Mouse (Mus musculus) hematopoietic stem cell, adult 5-6 weeks (primary cell): Measurements from ENCODE around the gene 1700024P04Rik. TPM values are rescaled to one million over a fixed set of nuclear protein-coding genes. Genes with fewer than 3 reads are reported as not detected.
"Not testable (repeated sequence)": the region's sequence is repeated elsewhere in the genome, so short reads cannot be mapped to it uniquely, and the experiment has no call there.

ENCODE experiments used
- ATAC-seq, 2 experiments: fragments of 125-278 bp in 1 of 2; replicated peaks in 1 of 2; 2 replicates each; pipeline ENCODE4 v1.8.0; 2016 to 2017; ENCODE audit warnings: inconsistent platforms in 2 of 2, mild to moderate bottlenecking in 2 of 2, moderate number of reproducible peaks in 2 of 2, low read depth in 1 of 2, moderate TSS enrichment in 1 of 2; ENCODE audit not compliant: low FRiP score in 2 of 2, poor library complexity in 2 of 2, severe bottlenecking in 2 of 2, insufficient read depth in 1 of 2, low TSS enrichment in 1 of 2
- total RNA-seq: library from RNA; stranded (forward); fragments of 172-1452, 232-1000 nt; gene quantifications from 2 replicates; pipeline ENCODE4 v1.2.3, GENCODE M21; 2017

1700024P04Rik gene
- not detected in 2 replicates for total RNA-seq

DNA sequence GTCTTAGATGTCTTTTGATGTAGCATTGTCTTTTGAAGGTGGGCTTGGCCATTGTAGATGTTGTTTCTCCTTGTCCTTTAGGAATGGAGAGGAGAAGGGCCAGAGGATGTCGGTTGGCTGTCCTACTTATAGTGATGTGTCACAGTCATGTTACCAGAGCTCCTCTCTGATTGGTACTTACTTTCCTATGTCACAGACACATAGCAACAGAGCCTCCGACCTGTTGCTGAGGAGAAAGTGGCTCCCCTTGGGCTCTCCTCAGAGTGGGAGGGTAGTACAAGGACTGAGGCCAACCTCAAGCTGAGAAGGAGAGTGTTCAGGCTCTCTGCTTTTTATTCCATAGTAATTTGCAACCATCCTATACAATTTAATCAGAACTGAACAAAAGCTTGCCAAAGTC is at the start of gene 1700024P04Rik:
TSS of gene 1700024P04Rik (minus strand) at position 101 of the 400 bp plus-strand sequence.
- no peak for ATAC-seq

DNA sequence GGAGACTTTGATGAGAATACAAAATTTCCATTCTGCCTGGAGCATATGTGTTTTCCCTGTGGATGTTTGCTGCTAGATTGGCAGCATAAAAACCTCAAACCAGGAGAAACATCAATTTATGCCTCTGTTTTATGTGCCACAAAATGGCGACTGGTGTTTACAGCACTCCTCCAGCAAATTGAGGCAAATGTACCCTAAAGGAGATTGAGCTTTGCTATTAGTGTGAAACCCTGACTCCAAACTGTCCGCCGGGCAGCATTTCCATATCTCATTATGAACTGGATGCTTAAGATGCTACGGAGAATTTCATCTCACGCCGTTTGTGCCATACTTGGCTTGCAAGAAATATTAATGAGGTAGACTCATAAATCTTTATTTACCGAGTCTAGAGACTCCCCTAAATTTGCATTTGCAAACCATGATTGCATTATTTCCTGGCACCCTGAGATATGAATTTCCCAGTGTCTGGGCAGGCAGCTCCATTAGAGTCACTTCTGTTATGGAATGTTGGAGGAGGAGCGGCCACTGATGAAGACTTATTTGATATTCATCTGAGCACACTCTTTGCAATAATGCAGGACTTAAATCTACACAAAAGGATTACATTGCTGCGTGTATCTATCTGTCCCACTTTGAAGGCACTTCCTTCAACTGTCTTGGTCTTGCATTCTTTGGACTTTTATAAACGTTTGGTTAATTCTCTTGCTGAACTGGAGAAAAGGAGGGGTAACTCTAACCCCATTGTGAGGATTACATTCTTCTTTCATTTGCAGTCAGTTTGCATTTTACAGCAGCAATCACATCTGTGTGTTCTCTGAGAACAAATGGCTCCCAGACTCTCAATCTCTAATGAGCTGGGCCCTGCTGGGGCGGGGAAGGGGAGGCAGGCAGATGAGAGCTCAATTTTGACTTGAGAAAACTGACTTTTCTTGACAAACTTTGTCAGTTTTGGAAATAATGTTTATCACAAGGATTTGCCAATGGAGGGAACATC is 47.2 kb upstream of the 1700024P04Rik start:
- no peak for ATAC-seq

DNA sequence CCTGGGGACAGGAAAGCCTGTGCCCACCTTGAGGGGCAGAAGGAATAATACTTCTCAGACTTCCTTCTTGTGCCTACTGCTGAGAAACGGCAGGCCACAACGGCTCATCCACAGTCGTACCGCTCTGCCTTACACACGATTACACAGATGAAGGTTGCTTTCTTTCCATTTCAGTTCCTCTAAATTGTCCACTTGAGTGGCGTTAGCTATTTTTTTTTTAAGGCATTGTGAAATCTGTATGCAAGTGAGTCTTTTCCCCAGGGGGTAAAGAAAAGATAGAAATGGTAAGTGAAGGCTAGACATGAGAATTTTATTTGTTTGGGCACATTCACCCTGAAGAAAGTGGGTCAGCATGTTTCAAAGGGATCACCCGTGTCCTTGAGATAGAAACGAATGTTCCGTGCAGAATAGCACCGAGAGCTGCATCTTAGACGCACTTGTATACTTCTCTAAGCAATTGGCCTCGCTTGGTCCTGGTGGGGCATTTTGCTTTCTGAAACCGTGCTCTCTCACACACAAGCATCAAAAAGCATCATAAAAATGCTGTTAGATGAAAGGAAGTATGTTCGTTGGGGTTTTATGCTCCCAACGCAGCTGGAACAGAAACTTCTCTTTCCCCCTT is 46.3 kb upstream of the 1700024P04Rik start:
- ATAC-seq: peak in 1 of 2 experiments; percentile 23; a peak in 1 of 4 replicates

DNA sequence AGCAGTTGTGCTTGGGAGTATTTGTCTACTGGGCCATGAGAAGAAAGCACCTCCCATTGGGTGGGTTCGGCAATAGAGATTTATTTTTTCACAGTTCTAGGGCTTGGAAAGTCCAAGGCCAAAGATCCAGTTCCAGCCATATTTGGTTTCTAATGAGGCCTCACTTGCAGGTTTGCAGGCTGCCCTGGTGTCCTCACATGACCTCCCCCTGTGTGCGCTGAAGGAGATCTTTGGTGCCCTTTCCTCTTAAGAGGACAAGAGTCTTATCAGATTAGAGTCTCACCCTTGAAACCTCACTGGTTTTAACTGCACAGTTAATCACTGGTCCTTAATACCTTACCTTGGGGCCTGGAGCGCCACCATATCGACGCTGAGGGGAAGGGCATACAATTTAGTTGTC is 40.9 kb upstream of the 1700024P04Rik start:
- ATAC-seq: no peak

- no peak for ATAC-seq
Measured at GRCm38 (mm10) chr13:99022036-99022435, 37.7 kb upstream of the 1700024P04Rik start.

DNA sequence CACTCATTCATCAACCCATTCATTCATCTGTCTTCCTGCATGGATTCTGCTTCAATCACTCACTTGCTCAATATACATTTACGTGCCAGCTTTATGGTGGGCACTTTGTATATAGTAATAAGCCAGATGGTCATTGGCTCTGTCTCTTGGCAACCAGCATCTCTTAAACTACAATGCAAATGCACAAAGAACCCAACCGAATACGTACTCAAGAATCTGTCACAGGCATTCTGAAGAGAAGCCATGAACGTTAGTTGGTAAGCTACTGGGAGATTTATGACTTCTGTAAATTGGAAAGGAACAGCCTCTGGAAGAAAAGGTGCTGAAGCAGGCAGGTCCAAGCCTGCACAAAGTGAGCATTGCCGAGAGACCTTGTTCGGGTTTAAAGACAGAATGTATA is 36.8 kb upstream of the 1700024P04Rik start:
- ATAC-seq: no peak

- no peak; a peak in 1 of 4 replicates for ATAC-seq
Measured at GRCm38 (mm10) chr13:99019831-99020669, 35.7 kb upstream of the 1700024P04Rik start.

- ATAC-seq: no peak
Measured at GRCm38 (mm10) chr13:99018526-99019201, 34.3 kb upstream of the 1700024P04Rik start.

GRCm38 (mm10) chr13:99016696-99017095 is 32.3 kb upstream of the 1700024P04Rik start:
- ATAC-seq: no peak

GRCm38 (mm10) chr13:99012891-99013290 is 28.5 kb upstream of the 1700024P04Rik start:
- no peak for ATAC-seq

GRCm38 (mm10) chr13:99008013-99008412 is 23.6 kb upstream of the 1700024P04Rik start:
- ATAC-seq: no peak

DNA sequence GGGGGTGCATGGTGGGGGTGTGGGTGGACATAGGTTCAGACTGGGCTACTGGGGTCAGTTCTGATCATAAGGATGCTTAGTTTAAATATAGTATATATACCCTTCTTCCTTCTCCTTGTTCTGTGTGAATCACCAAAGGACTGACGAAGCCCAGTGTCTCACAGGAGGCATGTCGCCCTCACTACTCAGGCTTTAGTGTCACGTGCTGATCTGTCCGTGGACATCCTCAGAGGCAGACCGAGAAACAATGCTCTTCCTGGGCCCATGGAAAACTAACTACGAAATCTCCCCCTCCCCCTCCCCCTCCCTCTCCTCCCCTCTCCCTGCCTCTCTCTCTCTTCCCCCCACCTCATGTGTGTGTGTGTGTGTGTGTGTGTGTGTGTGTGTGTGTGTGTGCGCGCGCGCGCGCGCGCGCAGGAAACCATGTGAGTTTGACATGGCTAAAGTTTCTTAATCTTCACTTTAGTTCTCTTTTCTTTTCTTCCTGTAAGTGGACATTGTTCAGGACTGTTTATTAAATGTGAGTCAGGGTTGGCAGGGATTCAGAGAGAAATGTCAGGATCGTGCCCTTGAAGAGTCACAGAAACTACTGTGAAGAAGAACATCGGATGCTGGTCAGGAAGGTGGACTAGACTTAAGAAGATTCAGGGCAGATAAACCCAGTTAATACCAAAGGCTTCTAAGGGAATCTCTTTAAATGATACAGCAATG is 22.2 kb upstream of the 1700024P04Rik start:
- ATAC-seq: no peak

GRCm38 (mm10) chr13:99001652-99002051 is 17.3 kb upstream of the 1700024P04Rik start:
- not testable (repeated sequence) for ATAC-seq

DNA sequence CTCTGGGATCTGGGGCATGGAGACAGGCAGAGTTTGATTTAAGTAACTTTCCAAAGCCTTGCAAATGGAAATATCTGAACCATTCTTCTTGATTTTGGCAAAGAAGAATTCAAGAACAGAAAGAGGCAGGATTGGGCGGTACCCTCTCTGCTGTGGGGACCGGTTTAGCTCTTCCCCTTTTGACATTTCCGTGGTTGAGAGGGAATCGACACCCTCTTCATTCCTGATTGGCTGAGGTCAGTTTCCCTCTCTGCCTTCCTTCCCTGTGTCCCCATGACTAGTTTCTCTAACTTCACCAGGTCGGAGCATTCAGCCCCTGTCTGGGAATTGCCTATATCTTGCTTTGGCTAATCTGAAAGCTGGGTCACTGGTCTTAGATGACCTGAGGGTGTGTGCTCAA is 12.7 kb upstream of the 1700024P04Rik start:
- peak; percentile 85 to 91 for ATAC-seq

GRCm38 (mm10) chr13:98977070-98977785 is 7.1 kb downstream of the 1700024P04Rik start:
- no peak for ATAC-seq

DNA sequence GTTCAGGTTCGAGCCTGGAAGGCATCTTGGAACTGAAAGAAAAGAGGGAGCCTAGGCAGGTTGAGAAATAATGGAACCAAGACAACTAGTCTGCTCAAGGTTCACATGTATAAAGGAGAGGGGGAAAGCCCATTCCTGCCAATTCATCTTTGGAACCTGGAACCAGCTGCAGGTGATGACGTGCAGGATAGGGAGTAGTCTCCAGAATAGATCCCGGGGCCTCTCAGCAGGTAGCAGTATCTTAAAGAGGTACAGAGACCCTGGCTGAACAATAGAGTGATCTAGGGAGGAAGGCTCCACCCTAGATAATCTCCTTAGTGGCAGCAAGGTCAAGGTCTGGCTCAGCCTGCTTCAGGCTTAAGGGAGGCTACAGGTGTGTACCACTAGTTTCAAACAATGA is 8.3 kb downstream of the 1700024P04Rik start:
- not testable (repeated sequence) for ATAC-seq
